Mouse (Mus musculus) testis, postnatal 14 days (tissue): Measurements from ENCODE around the gene Myo1h.
A peak's percentile ranks its signal among the peaks of the same experiment; 100 is the strongest.

Experiments
- DNase-seq: peaks from one replicate; pipeline ENCODE4 v3.0.0; 2021; ENCODE audit warnings: low spot score

The Myo1h gene

GRCm38 (mm10) chr5:114393169-114393568 lies 104.2 kb downstream of the Myo1h start:
- DNase-seq, result no peak

GRCm38 (mm10) chr5:114406592-114406991 lies 117.6 kb downstream of the Myo1h start:
- peak; percentile 24 for DNase-seq

GRCm38 (mm10) chr5:114407269-114407668 lies 118.3 kb downstream of the Myo1h start:
- no peak for DNase-seq

GRCm38 (mm10) chr5:114407810-114408209 lies 118.8 kb downstream of the Myo1h start:
- DNase-seq, result no peak

- no peak for DNase-seq
These were observed 119.9 kb downstream of the Myo1h start for GRCm38 (mm10) chr5:114408846-114409245.

- DNase-seq, result no peak
These were observed 121.5 kb downstream of the Myo1h start for GRCm38 (mm10) chr5:114410429-114410828.

GRCm38 (mm10) chr5:114412361-114412998 lies 123.5 kb downstream of the Myo1h start:
- no peak for DNase-seq

- no peak for DNase-seq
These were observed 124.2 kb downstream of the Myo1h start for GRCm38 (mm10) chr5:114413067-114413735.
